Mouse (Mus musculus) layer of hippocampus, adult 8-10 months (tissue): ENCODE measurements around the gene Gm49333. TPM values are rescaled to one million over a fixed set of nuclear protein-coding genes. Genes with fewer than 3 reads are reported as not detected.

Experiments used
- DNase-seq, 2 experiments: peaks; one replicate each; pipeline ENCODE4 v3.0.0; 2022; ENCODE audit warnings: low spot score in 2 of 2
- total RNA-seq, 4 experiments: library from RNA; stranded (reverse); gene quantifications; 2 replicates each; pipeline ENCODE4 v1.2.4; 2022

The Gm49333 gene
- not detected for total RNA-seq

- peak; percentile 64 to 70 for DNase-seq
Observed at GRCm38 (mm10) chr16:20611357-20612227, at the start of gene Gm49333, which contains the start of the genes Eef1akmt4 and Alg3. Gene Gm49333, plus strand, starts transcription at chr16:20611610. Gene Eef1akmt4, plus strand, starts transcription at chr16:20611593. Gene Alg3, minus strand, starts transcription at chr16:20611735.

DNA sequence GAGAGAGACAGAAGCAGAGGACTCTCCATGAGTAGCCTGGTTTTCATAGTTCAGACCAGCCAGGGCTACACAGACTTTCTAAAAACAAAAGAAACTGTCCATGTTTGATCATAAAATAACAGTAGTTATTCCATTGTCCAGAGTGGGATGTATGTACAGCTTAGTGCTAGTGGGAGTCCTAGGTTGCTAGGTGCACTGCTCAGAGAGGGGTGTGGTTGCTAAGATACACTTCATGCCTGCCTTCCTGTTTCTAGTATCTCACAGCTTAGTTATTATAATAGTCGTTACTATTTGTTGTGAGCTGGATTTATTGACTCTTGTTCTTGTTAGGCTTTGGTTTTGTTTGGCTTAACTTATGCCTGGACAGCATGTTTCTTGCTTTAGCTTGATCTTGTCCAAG is 46.3 kb upstream of the Gm49333 start:
- DNase-seq: no peak

DNA sequence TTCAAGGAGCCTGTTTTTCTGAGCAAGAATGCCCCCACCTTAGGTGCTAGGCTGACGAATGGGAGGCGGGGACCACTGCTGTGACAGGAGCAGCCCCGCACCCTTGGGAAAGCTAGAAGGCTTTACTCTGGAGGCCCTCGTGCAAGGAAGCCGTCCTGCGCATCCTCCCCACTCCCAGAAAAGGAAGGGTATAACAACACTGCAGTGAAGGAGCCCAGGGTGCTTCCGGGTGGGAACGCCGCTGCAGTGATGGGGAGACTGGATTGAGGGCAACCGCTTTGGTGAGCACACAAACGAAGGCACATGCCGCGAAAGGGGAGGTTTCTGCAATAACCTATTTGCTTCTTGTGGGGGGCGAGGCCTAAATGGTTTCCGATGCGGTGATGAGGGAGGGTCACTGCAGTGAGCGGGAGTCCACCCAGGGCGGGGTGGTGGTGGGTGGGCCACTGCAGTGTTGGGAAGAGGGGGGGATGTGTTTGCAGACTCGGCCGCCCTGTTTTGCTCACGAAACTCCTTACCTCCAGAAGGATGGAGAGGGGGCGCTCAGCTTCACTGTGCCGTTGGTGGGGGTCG is 22.0 kb upstream of the Gm49333 start, which contains the start of gene Vwa5b2:
Vwa5b2 (plus strand) TSS at position 106 of the 573 bp plus-strand sequence.
- DNase-seq: no peak

DNA sequence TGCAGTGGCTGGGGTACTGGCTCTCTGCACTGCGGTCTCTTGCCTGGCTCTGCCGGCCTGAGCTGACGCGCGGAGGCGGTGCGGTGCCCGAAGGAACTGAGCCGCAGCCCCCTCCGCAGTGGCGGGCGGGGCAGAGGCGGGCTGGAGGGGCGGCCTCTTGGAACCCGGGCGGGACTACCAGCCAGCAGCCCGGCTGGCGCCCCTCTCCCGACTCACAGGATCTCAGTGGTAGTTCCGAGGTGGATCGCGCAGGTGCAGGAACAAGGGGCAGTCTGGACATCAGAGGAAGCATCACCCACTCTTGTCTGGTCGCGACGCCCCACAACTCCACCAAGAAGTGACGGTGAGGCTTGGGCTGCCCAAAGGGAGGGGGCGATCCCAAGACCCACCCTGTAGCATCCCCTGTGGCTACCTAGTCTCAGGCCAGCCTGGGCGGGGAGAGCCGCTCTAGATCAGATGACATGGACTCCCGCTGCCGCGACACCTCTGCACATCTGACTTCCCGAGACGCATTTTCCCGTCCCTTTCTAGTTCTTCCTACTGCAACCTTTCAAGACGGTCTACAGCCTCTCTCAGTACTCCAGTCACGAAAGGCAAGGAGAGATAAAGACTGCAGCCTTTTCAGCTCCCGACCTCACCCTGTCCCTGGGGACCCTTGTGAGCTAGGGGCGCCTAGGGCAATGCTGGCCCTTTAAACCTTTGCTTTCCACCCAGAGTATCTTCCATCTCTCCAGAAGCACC is 21.3 kb upstream of the Gm49333 start:
- peak in 1 of 2 experiments; percentile 34 for DNase-seq

GRCm38 (mm10) chr16:20590680-20591038 is 20.8 kb upstream of the Gm49333 start:
- no peak for DNase-seq

GRCm38 (mm10) chr16:20591076-20591705 is 20.2 kb upstream of the Gm49333 start:
- no peak for DNase-seq

GRCm38 (mm10) chr16:20595060-20595673 is 16.2 kb upstream of the Gm49333 start:
- DNase-seq: no peak

DNA sequence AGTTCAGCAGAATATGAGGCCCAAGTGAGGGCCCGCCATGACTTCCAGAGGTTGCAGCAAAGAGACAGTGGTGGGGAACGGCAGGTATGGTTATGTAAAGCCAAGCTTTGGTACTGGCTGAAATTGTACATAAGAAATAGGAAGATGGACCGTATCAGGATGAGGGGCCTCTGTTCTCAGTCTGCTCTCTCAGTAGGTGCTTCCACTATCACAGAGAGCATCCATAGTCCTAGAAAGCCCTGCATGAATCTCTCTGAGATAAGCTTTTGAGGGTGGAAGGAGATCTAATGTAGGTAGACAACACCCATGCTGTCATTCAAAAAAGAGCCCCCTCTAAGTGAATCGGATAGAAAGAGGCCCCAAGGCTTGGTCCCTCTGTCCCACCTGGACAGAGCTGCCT is 15.7 kb upstream of the Gm49333 start:
- no peak for DNase-seq

DNA sequence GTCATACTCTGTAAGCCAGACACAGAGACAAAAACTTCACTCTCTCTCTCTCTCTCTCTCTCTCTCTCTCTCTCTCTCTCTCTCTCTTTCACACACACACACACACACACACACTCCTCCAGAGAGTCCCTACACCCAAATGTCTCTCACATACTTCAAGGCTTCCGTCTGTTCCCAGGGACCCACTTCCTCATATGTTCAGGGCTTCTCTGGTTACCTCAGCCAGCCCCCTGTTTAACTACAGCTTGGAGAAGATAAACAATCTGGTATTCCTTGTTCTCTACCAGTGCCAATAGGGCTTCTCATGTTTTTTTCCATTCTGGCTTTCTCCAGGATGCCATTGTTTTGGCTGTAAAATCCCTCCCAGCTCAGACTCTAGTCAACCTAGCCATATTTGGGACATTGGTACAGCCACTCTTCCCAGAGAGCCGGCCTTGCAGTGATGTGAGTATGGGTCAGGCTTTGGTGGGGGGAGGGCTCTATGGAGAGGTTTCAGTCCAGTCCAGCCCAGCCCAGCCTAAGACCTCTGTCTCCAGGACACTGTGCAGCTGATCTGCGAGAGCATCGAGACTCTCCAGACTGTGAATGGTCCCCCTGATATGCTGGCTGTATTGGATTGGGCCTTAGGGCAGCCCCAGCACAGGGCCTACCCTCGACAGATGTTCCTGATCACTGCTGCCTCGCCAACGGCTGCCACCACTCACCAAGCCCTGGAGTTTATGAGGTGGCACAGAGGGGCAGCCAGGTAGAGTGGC is 14.5 kb upstream of the Gm49333 start:
- DNase-seq: no peak

GRCm38 (mm10) chr16:20600511-20600910 is 10.9 kb upstream of the Gm49333 start:
- DNase-seq: no peak

DNA sequence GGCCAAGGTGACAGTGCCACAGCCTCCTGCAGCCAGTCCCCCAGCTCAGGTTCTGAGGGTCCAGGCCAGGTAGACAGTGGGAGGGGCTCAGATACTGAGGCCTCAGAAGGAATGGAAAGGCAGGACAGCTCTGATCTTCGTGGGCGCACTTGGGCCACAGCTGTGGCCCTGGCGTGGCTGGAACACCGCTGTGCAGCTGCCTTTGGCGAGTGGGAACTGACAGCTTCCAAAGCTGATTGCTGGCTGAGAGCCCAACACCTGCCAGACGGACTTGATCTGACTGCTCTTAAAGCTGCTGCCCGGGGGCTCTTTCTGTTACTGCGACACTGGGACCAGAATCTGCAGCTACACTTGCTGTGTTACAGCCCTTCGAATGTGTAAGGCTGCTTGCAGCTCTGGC is 6.7 kb upstream of the Gm49333 start:
- no peak for DNase-seq

- peak in 1 of 2 experiments; percentile 79 for DNase-seq
Observed at GRCm38 (mm10) chr16:20610501-20611356, 681 bp upstream of the Gm49333 start.

- no peak for DNase-seq
Observed at GRCm38 (mm10) chr16:20619541-20620398, 8.4 kb downstream of the Gm49333 start.

DNA sequence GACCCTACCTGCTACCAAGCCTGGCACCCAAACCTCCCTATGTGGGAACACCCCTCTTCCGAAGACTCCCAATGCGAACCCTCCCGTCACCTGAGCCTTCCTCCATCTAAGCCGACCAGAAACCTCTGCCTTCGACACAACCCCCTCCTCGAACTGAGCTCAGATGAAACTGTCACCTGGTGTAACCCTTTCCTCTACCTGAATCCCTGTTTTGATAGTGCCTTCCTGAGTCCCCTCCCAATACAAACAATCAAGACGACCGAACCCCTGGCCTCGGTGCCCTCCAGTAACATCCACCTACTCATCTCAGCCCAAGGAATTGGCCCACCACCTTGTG is 9.0 kb downstream of the Gm49333 start:
- no peak for DNase-seq

GRCm38 (mm10) chr16:20620751-20621190 is 9.4 kb downstream of the Gm49333 start:
- peak in 1 of 2 experiments; percentile 20 for DNase-seq

GRCm38 (mm10) chr16:20621191-20621990 is 10.0 kb downstream of the Gm49333 start, which contains the start of gene Camk2n2:
Gene Camk2n2, minus strand, starts transcription at chr16:20621287.
- peak in 1 of 2 experiments; percentile 23 for DNase-seq

GRCm38 (mm10) chr16:20621991-20622685 is 10.7 kb downstream of the Gm49333 start:
- peak in 1 of 2 experiments; percentile 56 for DNase-seq
